Mouse (Mus musculus) adrenal gland, postnatal 4 days (tissue): ENCODE data around the gene Zbbx. TPM values are rescaled to one million over a fixed set of nuclear protein-coding genes. Genes with fewer than 3 reads are reported as not detected.

ENCODE experiments used
- DNase-seq, 2 experiments: peaks; one replicate each; pipeline ENCODE4 v3.0.0; 2021 to 2022; ENCODE audit warnings: low spot score in 2 of 2, mixed read lengths in 2 of 2
- long read RNA-seq, 2 experiments: library from polyadenylated mRNA; stranded (forward); transcript quantifications; one replicate each; pipeline ENCODE4 v2.0.0; 2021
- total RNA-seq, 2 experiments: library from RNA; stranded (reverse); gene quantifications; 2 replicates each; pipeline ENCODE4 v1.2.3; 2021

The Zbbx gene
- total RNA-seq: not detected
- long read RNA-seq, experiment 1: 0 reads
- long read RNA-seq, experiment 2: 0 reads

- no peak for DNase-seq
These were observed at the start of gene Zbbx for GRCm38 (mm10) chr3:75164838-75165496. Zbbx (minus strand) TSS chr3:75165034.

DNA sequence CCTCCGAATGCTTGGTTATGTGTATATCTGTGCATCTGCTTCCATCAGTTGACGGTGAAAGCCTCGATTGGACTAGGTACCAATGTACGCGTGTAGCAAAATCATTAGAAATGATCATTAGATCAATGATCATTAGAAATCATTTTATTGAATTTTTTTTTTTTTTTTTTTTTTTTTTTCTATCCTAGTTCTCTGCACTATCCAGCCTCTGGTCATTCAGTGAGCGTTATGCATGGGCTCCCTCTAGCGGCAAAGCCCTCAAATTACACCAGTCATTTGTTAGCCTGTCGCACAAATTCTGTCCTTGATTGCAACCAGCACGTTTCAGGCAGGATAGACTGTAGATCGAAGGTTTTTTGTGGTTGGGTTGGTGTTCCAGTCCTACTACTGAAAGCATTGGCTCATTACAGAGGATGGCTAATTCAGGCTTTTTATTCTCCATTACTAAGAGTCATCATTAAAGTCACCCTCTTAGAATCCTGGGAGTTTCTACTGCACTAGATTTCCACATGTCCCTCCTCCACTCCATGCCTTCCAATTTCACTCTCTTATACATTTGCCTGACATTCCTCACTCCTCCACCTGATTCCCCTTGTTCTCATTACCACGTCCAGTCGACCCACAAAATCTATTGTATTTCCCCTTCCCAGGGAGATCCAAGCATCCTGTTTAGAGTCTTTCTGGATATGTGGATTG, 38.1 kb upstream of the Zbbx start:
- peak in 1 of 2 experiments; percentile 15 for DNase-seq

DNA sequence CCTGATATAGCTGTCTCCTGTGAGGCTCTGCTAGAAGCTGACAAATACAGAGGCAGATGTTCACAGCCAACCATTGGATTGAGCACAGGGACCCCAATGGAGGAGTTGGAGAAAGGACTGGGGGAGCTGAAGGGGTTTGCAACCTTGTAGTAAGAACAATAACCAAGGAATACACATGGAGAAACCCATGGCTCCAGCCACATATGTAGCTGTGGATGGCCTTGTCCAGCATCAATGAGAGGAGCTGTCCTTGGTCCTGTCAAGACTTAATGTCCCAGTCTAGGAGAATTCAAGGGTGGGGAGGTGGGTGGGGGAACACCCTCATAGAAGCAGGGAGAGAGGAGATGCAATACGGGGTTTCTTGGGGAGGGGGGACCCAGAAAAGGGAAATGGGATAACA, 17.8 kb upstream of the Zbbx start:
- no peak for DNase-seq

DNA sequence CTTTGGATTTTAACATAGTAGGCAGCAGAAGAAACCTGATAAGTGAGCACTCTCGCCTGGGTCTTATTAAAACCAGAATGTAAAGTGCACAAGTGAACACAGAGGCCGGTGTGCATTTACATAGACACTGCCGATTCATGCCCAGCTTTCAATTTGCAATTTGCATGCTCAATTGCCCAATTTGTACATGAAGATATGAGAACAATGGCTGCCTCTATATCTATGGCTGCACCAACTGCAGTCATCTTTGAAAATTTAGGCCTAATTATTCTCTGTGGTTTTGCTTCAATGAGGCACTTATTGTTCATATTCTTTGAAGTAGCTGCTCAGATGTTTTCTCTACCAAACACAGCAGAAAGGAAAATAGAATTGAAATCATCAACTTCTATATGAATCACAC, 23.0 kb downstream of the Zbbx start:
- no peak for DNase-seq

- DNase-seq: no peak
These were observed 60.0 kb downstream of the Zbbx start for GRCm38 (mm10) chr3:75104867-75105266.

GRCm38 (mm10) chr3:75085762-75086161, 79.1 kb downstream of the Zbbx start:
- DNase-seq: no peak

DNA sequence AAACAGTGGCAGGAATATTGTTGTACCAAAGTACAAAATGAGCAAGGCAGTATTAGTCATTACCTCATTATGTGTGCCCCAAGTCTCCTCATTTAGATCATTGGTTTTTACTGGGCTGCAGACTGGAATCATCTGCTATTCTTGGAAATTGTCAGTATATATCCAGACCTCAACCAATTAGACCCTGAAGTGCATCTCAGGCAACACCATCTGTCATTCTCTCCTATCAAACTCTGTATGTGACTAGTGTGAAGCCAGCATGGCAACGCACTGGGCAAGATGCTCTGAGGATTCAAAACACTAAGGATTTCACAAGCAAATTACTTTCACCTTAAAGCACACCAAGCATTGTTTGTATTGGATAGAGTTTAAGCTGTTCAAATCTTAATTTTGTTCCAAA, 85.9 kb downstream of the Zbbx start:
- no peak for DNase-seq

- no peak for DNase-seq
These were observed 155.1 kb downstream of the Zbbx start for GRCm38 (mm10) chr3:75009701-75010100.

Other genes with a start within 250 kb of the Zbbx start
- 10 to 100 TPM in 1 of 2 experiments, not detected in 1; 19.1 TPM for gene Serpini2, start 105.0 kb upstream of the Zbbx start, total RNA-seq